Mouse (Mus musculus): ENCODE data around the gene Mrap. TPM values are rescaled to one million over a fixed set of nuclear protein-coding genes. Genes with fewer than 3 reads are reported as not detected.

Mrap gene
- not detected in 2 replicates for polyA plus RNA-seq (2016; fragmentation: Nextera tagmentation; extraction: Ambion mirVana)

- ATAC-seq (ENCODE audit: low FRiP score, low read depth), result no peak
- no peaks in the 10 kb centered on the region for H3K36me3 ChIP-seq
- H3K4me1 ChIP-seq, result 0 out of 2 replicates have a peak, but pooled peaks cover 8% of the 10 kb centered on the region
- H3K4me3 ChIP-seq, result no peak within 1 kb of the TSS
- H3K9ac ChIP-seq, result no peak within 1 kb of the TSS
- no peaks in the 10 kb centered on the region for H3K9me3 ChIP-seq
- H3K4me2 ChIP-seq (replicated peaks), result no peak within 1 kb of the TSS
- WGBS, result 87% methylated on average over 26 of the region's 26 CpGs
- H3K27me3 ChIP-seq (replicated peaks), result no peaks in the 10 kb centered on the region
- H3K27ac ChIP-seq, result no peak within 1 kb of the TSS
Observed at GRCm38 (mm10) chr16:90738092-90738956, at the start of gene Mrap. Gene Mrap, plus strand, starts transcription at chr16:90738207.

- Histone ChIP-seq H3K9me3 (no peaks in the 10 kb centered on the region), H3K9ac (no peak overlapping the region), H3K36me3 (no peaks in the 10 kb centered on the region), H3K4me1 (no peaks in the 10 kb centered on the region), H3K27ac (no peak overlapping the region), H3K4me3 (no peak overlapping the region), H3K27me3 (replicated peaks) (no peaks in the 10 kb centered on the region), H3K4me2 (replicated peaks) (no peak overlapping the region)
- 78% methylated on average over 15 of the region's 15 CpGs for WGBS
- ATAC-seq (ENCODE audit: low FRiP score, low read depth), result no peak
Observed at GRCm38 (mm10) chr16:90692704-90693385, 45.2 kb upstream of the Mrap start.

GRCm38 (mm10) chr16:90693625-90694024 is 44.4 kb upstream of the Mrap start:
- Histone ChIP-seq H3K4me3 (no peak overlapping the region), H3K4me2 (replicated peaks) (no peak overlapping the region), H3K9ac (no peak overlapping the region), H3K27ac (no peak overlapping the region), H3K9me3 (no peaks in the 10 kb centered on the region), H3K4me1 (no peaks in the 10 kb centered on the region), H3K36me3 (no peaks in the 10 kb centered on the region), H3K27me3 (replicated peaks) (no peaks in the 10 kb centered on the region)
- no peak for ATAC-seq (ENCODE audit: low FRiP score, low read depth)
- 88% methylated on average over 5 of the region's 5 CpGs for WGBS

- WGBS, result 67% methylated on average over 9 of the region's 9 CpGs
- no peak for ATAC-seq (ENCODE audit: low FRiP score, low read depth)
- H3K4me1 ChIP-seq, result no peaks in the 10 kb centered on the region
Observed at GRCm38 (mm10) chr16:90694719-90695118, 43.3 kb upstream of the Mrap start.

DNA sequence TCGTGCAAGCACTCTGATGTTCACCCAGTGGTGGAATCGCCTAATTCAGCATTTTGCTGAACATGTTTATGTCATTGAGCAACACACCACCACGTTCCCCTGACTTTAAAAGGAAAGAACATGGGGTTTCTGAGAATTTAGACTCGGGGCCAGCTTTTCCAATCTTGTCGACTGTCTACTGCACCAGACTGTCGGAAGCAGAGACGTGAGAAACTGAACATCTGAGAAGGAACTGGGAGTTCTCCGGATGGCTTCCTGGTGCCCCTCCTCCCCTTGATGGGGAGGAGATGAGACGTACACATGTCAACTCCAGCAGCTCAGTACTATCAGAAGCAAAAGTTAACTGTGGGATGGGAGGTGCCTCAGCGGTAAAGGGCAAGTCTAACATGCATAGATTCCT is 42.9 kb upstream of the Mrap start:
- Histone ChIP-seq H3K36me3 (no peaks in the 10 kb centered on the region), H3K27me3 (replicated peaks) (no peaks in the 10 kb centered on the region), H3K4me1 (no peaks in the 10 kb centered on the region), H3K9ac (no peak overlapping the region), H3K4me3 (no peak overlapping the region), H3K4me2 (replicated peaks) (no peak overlapping the region), H3K9me3 (no peaks in the 10 kb centered on the region), H3K27ac (no peak overlapping the region)
- 87% methylated on average over 10 of the region's 10 CpGs for WGBS
- ATAC-seq (ENCODE audit: low FRiP score, low read depth), result no peak

More at GRCm38 (mm10) chr16:90694719-90695118, 43.3 kb upstream of the Mrap start:
- H3K4me3 ChIP-seq, result no peak overlapping the region
- H3K9me3 ChIP-seq, result no peaks in the 10 kb centered on the region
- no peak overlapping the region for H3K4me2 ChIP-seq (replicated peaks)
- no peaks in the 10 kb centered on the region for H3K27me3 ChIP-seq (replicated peaks)
- no peak overlapping the region for H3K9ac ChIP-seq
- no peak overlapping the region for H3K27ac ChIP-seq
- H3K36me3 ChIP-seq, result no peaks in the 10 kb centered on the region

- no peaks in the 10 kb centered on the region for H3K9me3 ChIP-seq
- no peaks in the 10 kb centered on the region for H3K4me1 ChIP-seq
- no peak for ATAC-seq (ENCODE audit: low FRiP score, low read depth)
- no peak overlapping the region for H3K4me2 ChIP-seq (replicated peaks)
- no peaks in the 10 kb centered on the region for H3K36me3 ChIP-seq
- WGBS, result 65% methylated on average over 9 of the region's 9 CpGs
- no peak overlapping the region for H3K4me3 ChIP-seq
- H3K27me3 ChIP-seq (replicated peaks), result no peaks in the 10 kb centered on the region
- H3K27ac ChIP-seq, result no peak overlapping the region
- no peak overlapping the region for H3K9ac ChIP-seq
Observed at GRCm38 (mm10) chr16:90696306-90696705, 41.7 kb upstream of the Mrap start.

DNA sequence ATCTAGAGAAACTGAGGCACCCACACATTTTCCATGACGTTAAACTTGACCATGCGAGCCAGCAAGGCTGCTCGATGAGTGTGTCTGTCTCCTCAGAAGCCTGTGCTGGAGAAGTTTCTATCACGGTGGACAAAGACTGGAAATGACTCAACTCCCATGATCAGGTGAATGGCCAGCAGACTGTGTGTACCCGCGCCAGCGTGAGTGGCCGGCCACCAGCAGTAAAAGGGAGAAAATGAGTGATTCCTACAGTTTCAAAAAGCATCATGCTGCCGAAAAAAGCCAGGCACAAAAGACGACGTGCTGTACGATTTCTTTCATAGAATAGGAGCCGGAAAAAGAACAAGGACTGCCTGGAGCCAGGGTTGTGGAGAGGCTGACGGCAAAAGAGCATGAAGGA is 38.6 kb upstream of the Mrap start:
- no peaks in the 10 kb centered on the region for H3K9me3 ChIP-seq
- WGBS, result 88% methylated on average over 14 of the region's 14 CpGs

DNA sequence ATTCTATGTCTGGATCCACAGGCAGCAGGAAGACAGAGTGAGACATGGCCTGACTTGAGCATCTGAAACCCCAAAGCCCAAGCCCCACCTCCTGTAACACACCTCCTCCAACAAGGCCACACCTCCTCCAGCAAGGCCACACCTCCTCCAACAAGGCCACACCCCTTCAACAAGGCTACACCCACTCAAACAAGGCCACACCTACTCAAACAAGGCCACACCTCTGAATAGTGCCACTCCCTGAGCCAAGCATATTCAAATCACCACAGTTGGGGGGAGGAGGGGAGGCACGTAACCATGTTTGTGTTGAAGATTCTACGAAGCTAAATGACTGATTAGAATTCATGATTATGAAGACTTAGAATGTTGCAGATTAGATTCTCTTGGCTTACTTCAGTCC is 36.5 kb upstream of the Mrap start:
- H3K9me3 ChIP-seq, result no peaks in the 10 kb centered on the region
- no peak for ATAC-seq (ENCODE audit: low FRiP score, low read depth)
- no peak overlapping the region for H3K9ac ChIP-seq
- no peak overlapping the region for H3K4me2 ChIP-seq (replicated peaks)
- no peaks in the 10 kb centered on the region for H3K4me1 ChIP-seq
- H3K27ac ChIP-seq, result no peak overlapping the region
- WGBS, result 96% methylated on average over 2 of the region's 2 CpGs
- H3K36me3 ChIP-seq, result no peaks in the 10 kb centered on the region
- H3K27me3 ChIP-seq (replicated peaks), result no peaks in the 10 kb centered on the region
- H3K4me3 ChIP-seq, result no peak overlapping the region

More for the DNA sequence above, 38.6 kb upstream of the Mrap start:
- no peak overlapping the region for H3K4me3 ChIP-seq
- H3K36me3 ChIP-seq, result no peaks in the 10 kb centered on the region
- H3K4me2 ChIP-seq (replicated peaks), result no peak overlapping the region
- no peak for ATAC-seq (ENCODE audit: low FRiP score, low read depth)
- H3K27ac ChIP-seq, result no peak overlapping the region
- no peak overlapping the region for H3K9ac ChIP-seq
- no peaks in the 10 kb centered on the region for H3K4me1 ChIP-seq
- no peaks in the 10 kb centered on the region for H3K27me3 ChIP-seq (replicated peaks)

GRCm38 (mm10) chr16:90703646-90704045 is 34.4 kb upstream of the Mrap start:
- no peaks in the 10 kb centered on the region; the same call in 1 of the 2 replicates for H3K27me3 ChIP-seq (replicated peaks)
- no peaks in the 10 kb centered on the region for H3K9me3 ChIP-seq
- no peak for ATAC-seq (ENCODE audit: low FRiP score, low read depth)
- no peaks in the 10 kb centered on the region for H3K4me1 ChIP-seq
- no peak overlapping the region for H3K4me2 ChIP-seq (replicated peaks)
- H3K36me3 ChIP-seq, result no peaks in the 10 kb centered on the region
- H3K4me3 ChIP-seq, result no peak overlapping the region
- 28% methylated on average over 1 of the region's 1 CpGs for WGBS
- no peak overlapping the region for H3K9ac ChIP-seq
- no peak overlapping the region for H3K27ac ChIP-seq

DNA sequence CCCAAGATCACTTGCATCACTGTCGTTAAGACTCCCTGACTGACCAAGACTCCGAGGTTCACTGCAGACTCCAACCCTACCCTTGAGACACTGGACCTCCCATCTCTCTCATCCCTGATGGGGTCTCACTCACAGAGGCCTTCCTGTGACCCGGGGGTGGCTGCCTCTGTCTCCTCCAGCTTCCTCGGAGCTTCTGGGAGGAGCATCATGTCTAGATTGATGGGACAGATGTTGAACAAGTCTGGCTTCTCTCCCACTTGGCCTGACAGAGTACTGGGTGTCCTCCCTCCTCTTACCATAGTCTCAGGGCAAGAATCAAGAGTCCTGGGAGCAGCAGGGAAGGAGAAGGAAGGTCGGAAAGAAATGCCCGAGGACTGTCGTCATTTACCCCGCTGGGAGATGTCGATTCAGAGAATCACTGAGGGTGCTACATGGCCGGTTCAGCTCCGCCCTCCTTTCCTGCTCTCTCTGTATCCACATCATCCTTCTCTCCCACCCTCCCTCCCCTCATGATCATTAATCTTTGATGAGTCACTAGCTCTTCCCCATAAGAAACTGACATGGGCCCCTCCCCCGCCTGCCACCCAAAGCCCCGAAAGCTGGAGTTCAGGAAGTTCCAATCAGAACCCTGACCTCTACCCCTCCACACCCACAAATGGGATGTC is 33.7 kb upstream of the Mrap start:
- Histone ChIP-seq H3K36me3 (no peaks in the 10 kb centered on the region), H3K9ac (no peak overlapping the region), H3K4me3 (no peak overlapping the region), H3K27me3 (replicated peaks) (no peaks in the 10 kb centered on the region; the same call in 1 of the 2 replicates), H3K4me1 (no peaks in the 10 kb centered on the region), H3K27ac (no peak overlapping the region), H3K4me2 (replicated peaks) (no peak overlapping the region), H3K9me3 (no peaks in the 10 kb centered on the region)
- no peak for ATAC-seq (ENCODE audit: low FRiP score, low read depth)
- WGBS, result 67% methylated on average over 13 of the region's 13 CpGs

DNA sequence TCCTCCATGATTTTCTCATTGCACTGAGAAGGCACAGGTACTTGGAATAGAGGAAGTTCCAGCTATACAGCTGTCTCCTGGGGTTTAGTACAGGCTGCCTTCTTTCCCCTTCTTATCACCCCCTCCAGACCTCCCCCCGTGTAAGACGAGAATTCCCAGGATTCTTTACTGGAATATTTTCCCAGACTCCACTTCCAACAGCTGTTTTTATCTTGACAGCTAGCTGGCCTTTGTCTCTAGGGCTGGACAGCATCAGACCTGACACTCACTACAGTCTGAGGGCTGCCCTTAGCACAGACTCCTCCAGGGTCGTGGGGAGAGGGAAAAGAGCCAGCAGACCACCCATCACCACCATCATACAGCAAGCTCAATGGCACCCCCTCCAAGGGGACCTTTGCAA is 31.7 kb upstream of the Mrap start:
- Histone ChIP-seq H3K9me3 (no peaks in the 10 kb centered on the region), H3K27ac (no peak overlapping the region), H3K4me3 (no peak overlapping the region), H3K4me2 (replicated peaks) (no peak overlapping the region), H3K9ac (no peak overlapping the region), H3K27me3 (replicated peaks) (no peaks in the 10 kb centered on the region; the same call in 1 of the 2 replicates), H3K36me3 (no peaks in the 10 kb centered on the region), H3K4me1 (0 out of 2 replicates have a peak, but pooled peaks cover 6% of the 10 kb centered on the region)
- no peak for ATAC-seq (ENCODE audit: low FRiP score, low read depth)
- 62% methylated on average over 3 of the region's 3 CpGs for WGBS

- Histone ChIP-seq H3K9me3 (no peaks in the 10 kb centered on the region), H3K9ac (no peak overlapping the region), H3K4me1 (peaks cover 10% of the 10 kb centered on the region), H3K27me3 (replicated peaks) (peaks cover 6% of the 10 kb centered on the region; the same call in 1 of the 2 replicates), H3K4me3 (no peak overlapping the region), H3K4me2 (replicated peaks) (peak overlapping the region; percentile 51), H3K27ac (no peak overlapping the region), H3K36me3 (no peaks in the 10 kb centered on the region)
- peak; percentile 89 for ATAC-seq (ENCODE audit: low FRiP score, low read depth)
- WGBS, result 27% methylated on average over 17 of the region's 17 CpGs
Observed at GRCm38 (mm10) chr16:90709711-90710289, 28.2 kb upstream of the Mrap start.
